Mouse (Mus musculus): Measurements from ENCODE around the gene Jakmip3.

GRCm38 (mm10) chr7:139081158-139081557 is 140.6 kb downstream of the Jakmip3 start:
- TF ChIP-seq CTCF (IDR thresholded peaks at IDR 0.05; ENCODE audit: control insufficient read depth, insufficient read depth, low read length): no peak
- TF ChIP-seq POLR2A (IDR thresholded peaks at IDR 0.05; ENCODE audit: borderline replicate concordance, control insufficient read depth, low read depth, low read length): no peak

All from bone marrow, adult 2 months (tissue).